Mouse (Mus musculus) layer of hippocampus, postnatal 14 days (tissue): Measurements from ENCODE around the gene Gfi1b. TPM values are rescaled to one million over a fixed set of nuclear protein-coding genes. Genes with fewer than 3 reads are reported as not detected.

ENCODE experiments used
- DNase-seq, 2 experiments: peaks; one replicate each; pipeline ENCODE4 v3.0.0; 2021 to 2022; ENCODE audit warnings: low spot score in 2 of 2, mixed read lengths in 1 of 2
- total RNA-seq, 2 experiments: library from RNA; stranded (reverse); gene quantifications; 2 replicates each; pipeline ENCODE4 v1.2.3; 2021

Gfi1b gene
- total RNA-seq, 2 experiments from 2014 or later: not detected

DNA sequence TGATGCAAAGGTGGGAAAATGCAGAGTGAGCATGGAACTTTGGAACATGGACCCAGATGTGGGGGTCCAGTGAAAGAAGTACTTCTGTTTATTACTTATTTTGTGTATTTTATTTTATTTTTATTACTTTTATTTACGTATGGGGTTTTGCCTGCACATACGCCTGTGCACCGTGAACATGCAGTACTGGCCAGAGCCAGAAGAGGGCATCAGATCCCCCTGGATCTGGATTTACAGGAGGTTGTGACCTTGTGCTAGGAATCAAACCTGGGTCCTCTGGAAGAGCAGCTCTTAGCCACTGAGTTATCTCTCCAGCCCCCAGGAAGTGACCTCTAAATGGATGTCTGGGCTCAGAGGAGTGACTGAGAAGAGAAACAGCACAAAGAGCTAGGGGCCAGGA is 3.1 kb upstream of the Gfi1b start:
- DNase-seq: no peak

DNA sequence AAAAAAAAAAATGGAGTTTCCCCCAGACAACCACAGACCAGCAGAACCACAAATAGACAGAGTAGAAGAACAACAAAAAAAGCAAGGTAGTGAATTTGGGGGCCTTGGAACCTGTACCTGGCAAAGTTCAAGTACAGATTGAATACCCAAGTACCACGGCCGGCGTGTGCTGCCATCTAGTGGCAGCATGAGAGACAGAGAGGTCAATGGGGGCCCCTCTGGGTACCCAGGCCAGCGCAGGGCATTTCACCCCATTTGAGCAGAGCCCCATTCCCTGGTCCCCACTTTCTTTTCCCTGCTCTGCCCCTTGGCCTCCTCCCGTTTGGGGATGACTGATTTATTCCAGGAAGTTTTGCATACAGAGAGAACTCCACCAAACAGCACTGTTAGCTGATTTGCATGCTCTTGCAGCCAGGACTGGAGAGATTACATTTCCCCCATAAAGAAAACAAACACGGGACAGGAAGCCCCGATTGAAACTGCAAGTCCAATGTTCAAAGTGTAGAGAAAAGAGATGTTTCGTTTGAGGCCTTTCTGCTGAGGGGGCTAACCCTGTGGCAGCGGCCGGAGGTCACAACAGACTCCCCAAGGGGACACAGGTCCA is 841 bp upstream of the Gfi1b start:
- DNase-seq: no peak

DNA sequence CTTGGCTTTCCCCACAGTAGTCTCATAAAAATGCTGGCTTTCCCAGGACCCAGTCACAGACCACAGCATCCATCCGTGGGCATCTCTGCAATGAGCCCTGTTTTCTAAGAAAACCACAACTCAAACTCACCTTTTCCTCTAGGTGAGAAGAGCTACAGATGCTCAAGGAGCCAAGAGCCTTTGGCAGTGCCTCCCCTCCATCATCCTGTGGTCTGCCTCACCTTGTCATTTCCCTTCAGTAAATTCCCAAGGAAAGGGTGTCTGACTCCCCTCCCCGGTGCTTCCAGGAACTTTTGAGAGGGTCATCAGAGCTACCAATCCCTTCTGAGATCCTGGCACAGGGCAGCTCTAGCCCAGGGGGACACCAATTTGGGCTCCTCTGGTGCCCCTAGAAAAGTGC is 671 bp downstream of the Gfi1b start:
- no peak for DNase-seq

DNA sequence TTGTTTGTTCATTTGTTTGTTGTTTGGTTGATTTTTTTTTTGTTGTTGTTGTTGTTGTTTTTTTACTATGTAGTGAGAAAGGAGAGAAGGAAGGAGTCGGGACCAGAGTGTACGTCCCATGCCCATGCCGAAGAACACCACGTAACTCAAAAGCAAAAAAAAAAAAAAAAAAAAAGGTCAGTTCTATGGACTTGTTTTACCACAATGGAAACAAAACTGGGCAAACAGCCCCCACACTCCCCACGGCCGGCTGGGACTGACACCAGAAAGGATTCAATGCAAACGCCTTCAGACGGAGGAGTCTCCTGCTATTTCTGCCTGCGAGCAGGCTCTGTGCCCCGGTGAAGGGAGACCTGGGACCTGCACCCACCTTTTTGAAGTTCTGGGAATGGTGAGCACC is 1.3 kb downstream of the Gfi1b start:
- DNase-seq: no peak

DNA sequence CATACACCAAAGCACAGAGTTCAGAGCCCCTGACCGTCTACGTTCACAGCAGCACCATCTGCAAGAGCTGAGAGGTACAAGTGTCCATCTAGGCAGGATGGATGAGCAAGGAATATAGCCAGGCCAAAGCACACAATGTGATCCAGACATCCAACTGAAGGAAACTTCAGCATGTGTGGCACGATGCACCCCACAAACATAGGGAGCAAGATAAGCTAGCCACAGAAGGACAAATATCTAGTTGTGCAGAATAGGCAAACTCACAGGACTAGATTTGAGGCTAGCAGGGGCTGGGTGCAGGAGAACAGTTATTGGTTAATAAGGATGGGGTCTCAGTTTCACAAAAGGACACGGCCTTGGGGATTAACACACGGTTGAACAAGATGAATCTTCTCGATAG is 2.4 kb downstream of the Gfi1b start:
- no peak for DNase-seq

DNA sequence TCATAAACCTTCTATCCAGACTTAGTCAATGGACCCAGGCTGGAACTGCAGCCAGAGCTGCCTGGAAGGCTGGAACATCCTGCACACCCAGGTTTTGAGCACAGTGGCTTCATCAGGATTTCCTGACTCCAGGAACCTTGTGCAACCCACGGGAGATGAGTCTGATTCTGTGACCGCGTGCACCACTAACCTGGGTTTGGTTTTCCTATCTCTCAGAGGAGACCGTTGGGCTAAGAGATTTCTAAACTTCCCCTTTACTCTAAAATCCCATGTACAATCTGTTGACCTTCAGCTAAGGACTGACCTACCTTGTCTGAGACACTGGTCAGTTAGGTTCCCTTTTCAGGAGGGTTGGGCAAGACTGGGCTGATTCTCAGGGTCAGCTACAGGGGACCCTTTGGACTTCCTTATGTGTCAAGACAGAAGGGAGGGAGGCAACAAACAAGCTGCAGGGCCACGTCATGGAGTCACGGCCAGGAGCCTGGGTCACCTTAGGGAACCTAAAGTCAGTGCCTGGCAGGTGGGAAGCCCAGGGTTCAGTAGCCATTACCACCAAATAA is 2.9 kb downstream of the Gfi1b start:
- no peak for DNase-seq

DNA sequence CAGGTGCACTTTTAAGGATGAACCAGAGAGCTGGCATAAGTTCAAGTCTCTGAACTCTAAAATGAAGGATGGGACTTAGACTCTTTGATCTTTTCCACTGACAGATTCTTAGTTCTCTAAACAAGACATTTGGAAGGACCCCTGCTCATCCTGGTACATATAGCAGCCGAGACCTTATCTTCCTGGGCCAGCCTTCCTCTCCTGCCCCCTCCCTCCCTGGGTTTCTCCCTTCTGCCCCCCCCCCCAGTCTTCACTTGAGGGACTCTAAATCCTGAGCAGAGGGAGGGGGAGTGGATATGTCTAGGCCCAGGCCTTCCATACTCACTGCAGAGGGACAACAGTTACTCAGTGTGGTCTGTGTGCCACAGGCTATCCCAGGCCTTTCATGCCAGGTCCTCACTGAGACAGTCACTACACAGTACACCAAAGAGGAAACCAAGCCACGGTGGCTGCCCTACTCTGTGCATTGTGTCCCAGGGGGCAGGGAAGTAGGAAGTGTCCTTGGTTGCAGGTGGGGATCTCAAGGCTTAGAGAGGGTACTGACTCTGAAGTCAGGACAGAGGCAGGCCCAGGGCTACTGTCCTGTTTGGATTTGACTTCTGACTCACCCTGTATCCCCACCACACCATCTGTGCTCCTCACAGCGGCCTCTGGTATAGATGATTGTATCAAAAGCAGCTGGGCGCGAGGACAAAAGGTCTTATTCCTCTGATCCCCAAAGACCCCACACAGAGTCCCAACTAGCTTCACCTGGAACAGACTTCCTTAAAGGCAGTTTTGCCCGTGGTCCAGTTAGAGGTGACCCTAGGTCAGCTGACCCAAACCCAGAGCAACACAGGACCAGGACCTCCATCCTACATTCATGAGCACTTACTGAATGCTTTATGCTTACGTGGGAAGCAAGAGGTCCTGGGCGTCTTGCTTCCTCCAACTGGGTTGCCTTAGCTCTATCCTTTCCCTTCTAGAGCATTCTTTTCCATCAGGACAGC is 4.0 kb downstream of the Gfi1b start:
- DNase-seq: no peak

DNA sequence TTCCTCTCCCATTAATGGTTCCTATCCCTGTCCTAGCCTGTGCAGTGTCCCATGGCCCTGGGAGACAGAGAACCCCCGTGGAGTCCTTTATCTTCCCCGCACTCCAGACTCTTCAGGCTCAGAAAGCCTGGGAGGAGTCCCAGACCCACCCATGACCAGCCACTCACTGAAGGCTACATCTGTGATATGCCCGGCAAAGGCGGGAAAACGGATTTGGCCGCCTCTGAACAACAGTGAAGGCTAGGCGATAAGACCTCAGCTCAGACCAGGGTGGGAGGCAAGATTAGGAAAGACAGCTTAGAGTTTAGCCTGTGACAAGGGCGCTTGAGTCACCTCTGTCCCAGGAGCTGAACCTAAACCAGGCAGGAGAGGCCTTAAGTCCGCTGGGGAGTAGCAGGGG is 4.9 kb downstream of the Gfi1b start:
- no peak for DNase-seq

DNA sequence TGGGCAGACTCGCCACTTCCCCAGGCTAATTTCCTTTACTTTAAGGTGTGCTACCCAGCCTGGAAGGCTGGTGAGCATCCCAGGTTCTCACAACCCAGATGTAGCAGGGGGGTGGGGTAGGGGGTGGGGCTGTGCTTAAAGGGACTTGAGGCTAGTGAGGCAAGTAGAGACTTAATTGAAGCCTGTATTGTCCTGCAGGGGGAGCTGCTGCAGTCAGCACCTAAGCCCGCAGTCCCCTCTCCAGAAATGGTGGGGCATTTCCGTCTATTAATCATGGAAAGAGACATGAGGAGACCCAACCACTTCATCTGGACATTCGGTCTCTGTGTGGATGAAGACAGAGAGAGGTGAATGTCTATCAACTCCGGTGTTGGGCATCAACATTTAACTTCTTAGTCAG is 5.4 kb downstream of the Gfi1b start:
- DNase-seq: no peak

DNA sequence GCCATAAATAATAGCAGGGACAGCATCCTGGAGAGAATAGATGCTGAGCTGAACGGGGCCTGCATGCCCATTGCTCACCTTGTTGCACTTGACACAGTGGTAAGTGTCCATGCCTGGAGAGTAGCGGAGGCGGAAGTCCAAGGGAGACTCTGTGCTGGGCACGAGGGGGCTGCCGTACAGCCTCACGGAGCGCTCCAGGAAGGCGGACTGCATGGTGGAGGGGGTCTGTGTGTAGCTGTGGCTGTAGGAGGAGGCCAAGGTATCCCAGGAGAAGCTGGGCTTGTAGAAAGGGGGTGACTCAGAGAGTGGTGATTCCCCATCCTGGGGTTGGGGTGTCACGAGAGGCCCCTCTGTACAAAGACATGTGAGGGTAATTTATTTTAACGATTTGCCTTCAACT is 8.2 kb downstream of the Gfi1b start:
- no peak for DNase-seq

DNA sequence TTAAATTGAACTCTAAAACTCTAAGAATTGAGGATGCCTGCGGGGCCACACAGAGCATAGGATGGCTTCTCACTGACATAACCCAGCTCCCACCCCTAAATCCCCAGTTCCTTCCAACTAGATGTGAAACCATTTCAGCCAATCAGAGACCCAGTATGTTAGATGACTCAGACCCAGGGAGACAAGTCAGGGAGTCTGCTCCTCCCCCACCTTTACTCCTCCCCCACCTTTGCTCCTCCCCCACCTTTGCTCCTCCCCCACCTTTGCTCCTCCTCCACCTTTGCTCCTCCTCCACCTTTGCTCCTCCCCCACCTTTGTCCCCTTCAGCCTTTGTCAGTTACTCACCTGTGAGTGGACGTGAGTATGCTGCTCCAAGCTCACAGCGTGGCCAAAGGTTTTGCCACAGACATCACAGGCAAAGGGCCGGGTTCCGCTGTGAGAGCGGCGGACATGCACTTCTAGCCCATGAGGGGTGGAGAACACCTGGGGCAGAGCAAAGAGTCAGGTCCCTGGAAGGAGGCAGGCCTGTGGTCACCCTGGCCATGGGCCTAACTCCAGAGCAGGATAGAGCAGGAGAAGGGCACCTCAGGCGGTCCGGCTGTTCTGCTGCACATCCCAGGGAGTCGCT is 9.2 kb downstream of the Gfi1b start:
- DNase-seq: no peak

DNA sequence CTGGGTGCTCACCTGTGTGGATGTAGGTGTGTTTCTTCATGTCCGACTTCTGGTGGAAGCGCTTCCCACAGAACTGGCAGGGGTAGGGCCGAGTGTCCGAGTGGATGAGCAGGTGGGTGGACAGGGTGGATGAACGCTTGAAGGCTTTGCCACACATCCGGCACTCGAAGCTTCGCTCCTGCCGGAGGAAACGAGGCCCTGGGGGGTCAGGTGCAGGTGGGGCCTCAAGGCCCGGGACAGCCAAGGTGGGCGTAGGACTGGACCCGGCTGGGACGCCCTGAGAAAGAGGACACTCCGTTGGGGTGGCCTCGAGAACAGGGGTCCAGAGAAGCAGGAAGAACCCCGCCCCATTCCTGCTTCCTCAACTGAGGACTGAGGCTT is 10.4 kb downstream of the Gfi1b start:
- DNase-seq: no peak

DNA sequence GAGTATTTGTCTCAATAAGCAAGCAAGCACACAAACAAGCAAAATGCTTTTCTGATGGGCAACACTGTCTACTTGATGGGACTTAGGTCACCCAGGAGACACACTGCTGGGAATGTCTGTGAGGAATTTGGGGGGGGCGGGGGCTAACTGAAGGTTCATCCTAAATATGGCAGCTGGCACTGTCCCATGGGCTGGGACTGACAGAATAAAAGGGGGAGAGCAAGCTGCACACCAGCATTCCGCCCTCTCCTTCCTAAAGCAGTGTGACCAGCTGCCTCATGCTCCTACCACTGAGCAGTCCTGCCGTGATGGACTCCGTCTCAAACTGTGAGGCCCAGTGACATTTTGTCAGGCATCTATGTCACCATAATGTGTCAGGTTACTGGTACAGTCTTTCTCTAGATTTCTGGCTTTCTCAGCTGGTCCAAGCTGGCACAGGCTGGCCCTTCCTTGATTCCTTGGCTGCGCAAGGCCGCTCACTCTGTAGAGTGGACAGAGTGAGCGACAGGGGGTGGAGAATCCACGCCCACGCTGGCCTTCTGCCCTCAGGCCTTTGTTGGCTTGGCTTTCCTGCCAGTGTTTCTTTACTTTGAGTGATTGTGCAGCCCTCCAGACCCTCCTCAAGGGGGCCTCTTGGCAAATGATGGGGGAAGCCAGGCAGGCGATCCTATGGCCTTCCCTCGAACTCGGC is 10.9 kb downstream of the Gfi1b start:
- DNase-seq: no peak

DNA sequence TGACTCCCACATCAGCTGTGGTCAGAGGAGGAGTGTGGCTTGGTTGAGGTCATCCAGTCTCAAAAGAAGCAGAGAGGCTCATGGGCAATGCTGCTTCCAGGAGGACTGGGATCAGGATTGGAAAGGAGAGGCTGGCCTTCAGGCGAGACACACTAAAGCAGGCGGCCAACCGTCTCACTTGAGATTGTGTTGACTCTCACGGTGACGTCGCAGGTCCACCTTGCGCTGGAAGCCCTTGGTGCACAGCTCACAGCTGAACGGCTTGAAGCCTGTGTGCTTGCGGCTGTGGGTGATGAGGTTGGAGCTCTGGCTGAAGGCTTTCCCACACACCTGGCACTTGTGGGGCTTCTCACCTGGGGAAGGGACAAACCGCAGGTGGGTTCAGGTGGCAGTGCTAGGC is 11.9 kb downstream of the Gfi1b start:
- no peak for DNase-seq

DNA sequence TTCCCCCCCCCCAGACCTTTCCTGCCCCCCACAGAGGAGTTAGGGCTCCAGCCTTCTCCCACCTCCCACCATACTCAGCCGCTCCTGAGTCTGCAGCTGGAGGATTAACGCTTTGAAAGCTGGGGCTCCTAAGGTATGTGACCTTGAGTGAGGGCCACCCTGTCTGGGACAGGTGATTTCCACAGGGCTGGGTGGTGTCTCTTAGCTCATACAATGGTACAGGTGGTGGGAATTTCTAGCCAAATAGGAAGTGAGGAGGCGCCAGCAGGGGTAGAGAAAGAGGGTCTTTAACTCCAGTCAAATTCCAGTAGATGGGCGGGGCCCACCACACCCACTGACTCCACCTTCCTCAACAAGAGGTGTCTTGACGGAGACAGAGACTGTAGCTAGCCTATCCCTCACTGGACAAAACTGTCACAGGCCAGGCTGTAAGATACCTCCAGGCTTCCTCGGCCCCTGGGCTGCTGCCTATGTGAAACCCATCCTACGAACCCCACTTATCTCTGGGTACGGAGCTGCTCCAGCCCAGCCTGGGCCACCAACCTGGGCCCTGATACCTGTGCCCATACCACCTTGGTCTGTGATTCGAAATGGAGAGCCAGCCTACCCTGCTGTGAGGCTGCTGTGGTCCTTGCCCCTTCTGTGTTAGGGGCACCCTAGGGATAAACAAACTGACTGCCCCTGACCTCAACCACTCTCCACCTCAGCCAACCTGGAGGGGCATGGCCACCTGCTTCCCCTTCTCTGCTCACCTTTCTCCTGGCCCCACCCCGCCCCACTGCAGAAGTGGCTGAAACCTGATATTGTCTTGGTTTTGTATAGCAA is 14.2 kb downstream of the Gfi1b start:
- DNase-seq: no peak

DNA sequence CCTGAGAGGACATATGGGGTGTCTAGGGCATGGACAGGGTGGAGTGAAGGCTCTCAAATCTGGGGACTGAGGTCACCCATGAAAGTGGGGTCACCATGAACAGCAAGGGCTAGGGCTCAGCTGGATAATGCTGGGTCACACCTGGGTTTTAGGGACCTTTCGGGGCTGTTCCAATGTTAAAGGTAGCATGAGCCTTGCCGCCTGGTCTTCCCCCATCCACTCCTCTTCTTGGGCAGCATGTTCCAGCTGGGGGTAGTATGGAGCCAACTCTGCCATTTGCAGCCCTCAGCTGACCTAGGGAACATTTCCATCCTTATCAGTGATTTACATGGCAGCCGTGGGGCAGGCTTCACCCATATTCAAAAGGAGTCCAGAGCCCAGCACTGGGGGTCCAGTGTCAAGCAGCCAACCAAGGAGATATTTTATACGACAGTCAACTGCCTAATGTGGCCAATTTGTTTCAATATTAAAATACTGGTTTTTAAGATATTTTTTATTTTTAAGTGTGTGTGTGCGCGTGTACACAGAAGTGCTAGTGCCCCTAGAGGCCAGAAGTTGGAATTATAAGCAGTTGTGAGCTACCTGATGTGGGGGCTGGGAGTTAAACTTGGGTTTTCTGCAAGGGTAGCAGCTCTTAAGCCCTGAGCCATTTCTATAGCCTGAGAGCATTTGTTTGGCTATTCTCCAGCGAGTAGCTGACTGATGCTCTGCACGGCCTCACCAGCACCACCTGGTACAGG is 15.0 kb downstream of the Gfi1b start:
- no peak for DNase-seq

DNA sequence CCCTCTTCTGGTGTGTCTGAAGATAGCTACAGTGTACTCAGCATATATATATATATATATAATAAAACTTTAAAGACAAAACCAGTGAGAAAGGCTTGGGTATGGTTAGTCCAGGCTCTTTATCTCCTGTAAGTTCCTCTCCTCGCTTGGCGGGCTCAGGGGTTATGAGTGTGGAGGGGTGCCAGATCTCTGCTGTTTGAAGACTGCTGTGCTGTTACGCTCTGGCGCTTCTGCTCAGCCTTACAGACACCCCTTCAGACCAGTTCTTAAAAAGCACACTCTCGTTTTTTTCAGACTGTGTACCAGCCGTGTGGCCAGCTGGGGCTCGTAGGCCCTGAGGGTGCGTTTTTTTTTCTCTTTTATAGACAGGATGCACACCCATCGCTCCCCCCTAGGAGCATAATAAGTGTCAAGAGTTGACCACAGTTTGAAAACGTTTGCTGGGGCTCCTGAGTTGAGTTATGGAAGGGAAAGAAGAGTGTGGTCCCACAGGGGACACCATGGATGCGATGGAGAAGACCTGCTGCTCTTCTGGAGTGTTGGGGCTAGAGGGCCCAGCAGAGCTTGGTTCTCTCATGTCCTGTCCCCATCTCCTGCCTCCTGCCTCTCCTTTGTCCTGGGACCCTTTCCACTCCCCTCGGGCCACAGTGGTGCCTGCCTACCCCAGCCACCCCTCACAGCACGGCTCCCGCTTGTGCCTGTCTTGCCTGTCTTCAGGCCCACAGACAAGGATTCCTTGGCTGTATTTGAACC is 15.8 kb downstream of the Gfi1b start:
- no peak for DNase-seq

DNA sequence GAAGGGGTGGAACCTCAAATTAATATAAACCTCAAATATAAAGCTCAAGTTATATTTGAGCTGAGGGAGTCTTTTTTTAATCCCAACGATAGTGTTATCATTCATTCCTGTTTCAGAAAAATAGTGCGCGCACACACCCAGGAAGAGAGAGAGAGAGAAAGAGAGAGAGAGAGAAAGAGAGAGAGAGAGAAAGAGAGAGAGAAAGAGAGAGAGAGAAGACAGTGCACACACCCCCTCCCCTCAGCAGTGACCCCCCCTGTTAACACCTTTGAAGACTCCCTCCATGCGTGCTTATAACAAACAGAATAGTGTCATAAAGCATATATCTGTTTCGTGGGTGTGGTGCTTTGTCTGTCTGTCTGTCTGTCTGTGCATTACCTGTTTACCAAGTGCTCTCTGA is 18.2 kb downstream of the Gfi1b start:
- DNase-seq: no peak
